ENCODE assay signal across 21 mouse cellular contexts in genomic region chr10:93912136-93912855, GRCm38 (mm10). TPM values are rescaled to one million over a fixed set of nuclear protein-coding genes. Genes with fewer than 3 reads are reported as not detected.
DNase-seq lines count a peak whose midpoint lies in the region; ATAC-seq and TF ChIP-seq lines count a peak whose summit lies in the region.
"Had no signal": no experiment of that assay in that cellular context is flagged by ENCODE, and none has a peak within 500 bp of the region (broad histone marks: within the 10 kb centered on the region; RNA-seq: fewer than 3 reads in every experiment).

No protein-coding gene starts in this region.

- 0 out of 2 replicates have a peak, but pooled peaks cover 3% of the 10 kb centered on the region for H3K27me3 ChIP-seq in stomach, embryonic 15.5 days (replicated peaks)
- H3K27me3 ChIP-seq in stomach, postnatal 0 days (ENCODE audit: control insufficient read depth, insufficient read depth, low read length), result no peaks in the 10 kb centered on the region
- H3K27me3 ChIP-seq in liver, embryonic 15.5 days, result no peaks in the 10 kb centered on the region
- H3K27me3 ChIP-seq: embryonic facial prominence, embryonic 13.5 days; heart, embryonic 13.5 days; hindbrain, embryonic 13.5 days had no signal

- peak; percentile 56; the same call in 1 of the 2 replicates for ATAC-seq in stomach, embryonic 15.5 days (ENCODE audit: insufficient read depth, low FRiP score, low read depth)
- no peak for ATAC-seq in stomach, postnatal 0 days (ENCODE audit: low FRiP score, low TSS enrichment)
- peak; percentile 75 for ATAC-seq in erythroid progenitor cell, adult 5-6 weeks (replicated peaks; ENCODE audit: low FRiP score, poor library complexity, severe bottlenecking)
- peak; percentile 84 for ATAC-seq in liver, embryonic 15.5 days (ENCODE audit: insufficient read depth)
- peak; percentile 63 for ATAC-seq in megakaryocyte-erythroid progenitor cell, adult 5-6 weeks (replicated peaks; ENCODE audit: low FRiP score, low TSS enrichment, poor library complexity, severe bottlenecking)
- ATAC-seq: forebrain, embryonic 14.5 days; hindbrain, postnatal 0 days had no signal

- H3K9me3 ChIP-seq in stomach, embryonic 15.5 days, result no peaks in the 10 kb centered on the region
- H3K9me3 ChIP-seq in stomach, postnatal 0 days (ENCODE audit: control insufficient read depth, low read length), result no peaks in the 10 kb centered on the region
- no peaks in the 10 kb centered on the region for H3K9me3 ChIP-seq in liver, embryonic 15.5 days (replicated peaks)
- H3K9me3 ChIP-seq: embryonic facial prominence, embryonic 13.5 days; forebrain, embryonic 10.5 days; heart, embryonic 13.5 days; hindbrain, embryonic 13.5 days had no signal

- no peak for TF ChIP-seq EP300 in stomach, postnatal 0 days (optimal IDR thresholded peaks at IDR 0.05)

- no peak overlapping the region for H3K9ac ChIP-seq in stomach, embryonic 15.5 days
- H3K9ac ChIP-seq in stomach, postnatal 0 days (ENCODE audit: low read length), result no peak overlapping the region
- peak overlapping the region; percentile 6; the same call in 1 of the 2 replicates for H3K9ac ChIP-seq in liver, embryonic 15.5 days
- H3K9ac ChIP-seq: embryonic facial prominence, embryonic 13.5 days; heart, embryonic 13.5 days; hindbrain, embryonic 13.5 days had no signal

- H3K4me2 ChIP-seq in stomach, embryonic 15.5 days, result no peak overlapping the region
- H3K4me2 ChIP-seq in stomach, postnatal 0 days (replicated peaks; ENCODE audit: low read depth), result no peak overlapping the region
- H3K4me2 ChIP-seq in liver, embryonic 15.5 days, result peak overlapping the region; percentile 21; the same call in 1 of the 2 replicates
- H3K4me2 ChIP-seq: embryonic facial prominence, embryonic 13.5 days; heart, embryonic 13.5 days; hindbrain, embryonic 13.5 days had no signal

- H3K27ac ChIP-seq in stomach, embryonic 15.5 days, result no peak overlapping the region
- H3K27ac ChIP-seq in stomach, postnatal 0 days (replicated peaks), result no peak overlapping the region
- H3K27ac ChIP-seq in liver, embryonic 15.5 days (replicated peaks), result peak overlapping the region; percentile 79
- H3K27ac ChIP-seq: embryonic facial prominence, embryonic 13.5 days; forebrain, embryonic 10.5 days; gastrocnemius, adult 2 months; heart, embryonic 13.5 days; hindbrain, embryonic 13.5 days; hindbrain, postnatal 0 days had no signal

- H3K4me1 ChIP-seq in stomach, embryonic 15.5 days, result no peaks in the 10 kb centered on the region
- no peaks in the 10 kb centered on the region for H3K4me1 ChIP-seq in stomach, postnatal 0 days (replicated peaks; ENCODE audit: control insufficient read depth, insufficient read depth)
- H3K4me1 ChIP-seq in liver, embryonic 15.5 days (replicated peaks), result peaks cover 51% of the 10 kb centered on the region
- H3K4me1 ChIP-seq: hindbrain, embryonic 13.5 days had no signal

- no peak for TF ChIP-seq CTCF in stomach, postnatal 0 days (IDR thresholded peaks at IDR 0.05; ENCODE audit: low read depth)

- no peak overlapping the region for H3K4me3 ChIP-seq in stomach, embryonic 15.5 days (replicated peaks)
- H3K4me3 ChIP-seq in stomach, postnatal 0 days (ENCODE audit: low read depth, low read length), result no peak overlapping the region
- H3K4me3 ChIP-seq in liver, embryonic 15.5 days (replicated peaks), result no peak overlapping the region
- H3K4me3 ChIP-seq: embryonic facial prominence, embryonic 13.5 days; forebrain, embryonic 10.5 days; gastrocnemius, adult 2 months; heart, embryonic 13.5 days; hindbrain, embryonic 13.5 days had no signal

- no peak for DNase-seq in stomach, postnatal 0 days (ENCODE audit: low spot score)
- DNase-seq in right cerebral cortex, adult 18-20 months, result no peak
- no peak for DNase-seq in layer of hippocampus, adult 8-10 months (ENCODE audit: low spot score in 2 of 2)
- no peak for DNase-seq in cerebellum, postnatal 36 days
- DNase-seq: adrenal gland, postnatal 10 days; cerebellum, adult 11-12 months; cerebellum, adult 9-10 months; cerebellum, postnatal 25 days; gastrocnemius, adult 2 months; gastrocnemius, postnatal 25 days; heart, postnatal 4 days had no signal

- no peaks in the 10 kb centered on the region for H3K36me3 ChIP-seq in stomach, embryonic 15.5 days
- H3K36me3 ChIP-seq in stomach, postnatal 0 days (ENCODE audit: control insufficient read depth, insufficient read depth, low read length), result no peaks in the 10 kb centered on the region
- no peaks in the 10 kb centered on the region for H3K36me3 ChIP-seq in liver, embryonic 15.5 days (replicated peaks)
- H3K36me3 ChIP-seq: embryonic facial prominence, embryonic 13.5 days; forebrain, embryonic 10.5 days; heart, embryonic 13.5 days; hindbrain, embryonic 13.5 days had no signal

- WGBS in stomach, embryonic 15.5 days, result 81% methylated on average over 5 of the region's 5 CpGs
- WGBS in stomach, postnatal 0 days, result 75% methylated on average over 5 of the region's 5 CpGs
- WGBS in liver, embryonic 15.5 days (ENCODE audit: insufficient replicate concordance), result 62% methylated on average over 5 of the region's 5 CpGs

RNA-seq across cellular contexts. Expression of gene Metap2, which starts 15.4 kb away (rescaled TPM):
- 179 and 189 TPM in 2 replicates for polyA plus RNA-seq in stomach, embryonic 15.5 days (2015; fragmentation: Nextera tagmentation; extraction: Ambion mirVana)
- polyA plus RNA-seq in stomach, postnatal 0 days (2015; fragmentation: Nextera tagmentation; extraction: Ambion mirVana), result 112 and 126 TPM in 2 replicates
- total RNA-seq in erythroid progenitor cell, adult 5-6 weeks (2015; ENCODE audit: low replicate concordance), result 1,957 and 2,402 TPM in 2 replicates
- 2,822 and 3,110 TPM in 2 replicates for total RNA-seq in erythroid progenitor cell, adult 5-6 weeks (2017; ENCODE audit: low replicate concordance)
- polyA plus RNA-seq in liver, embryonic 15.5 days (2015; fragmentation: Nextera tagmentation; extraction: Ambion mirVana), result 150 and 162 TPM in 2 replicates
- total RNA-seq in megakaryocyte-erythroid progenitor cell, adult 5-6 weeks (2014; fragmentation: Nextera tagmentation), result 458 and 509 TPM in 2 replicates
- total RNA-seq in megakaryocyte-erythroid progenitor cell, adult 5-6 weeks (2017), result 577 and 616 TPM in 2 replicates
- 100 to 1,000 TPM; 105 to 123 (median 120) TPM for total RNA-seq in layer of hippocampus, adult 8-10 months (2022)
